Mouse (Mus musculus) skeletal muscle tissue, adult 2 months (tissue): Measurements from ENCODE around the gene Emilin3.
"Not testable (repeated sequence)": the region's sequence is repeated elsewhere in the genome, so short reads cannot be mapped to it uniquely, and the experiment has no call there.

Experiments
- DNase-seq: peaks from one replicate; pipeline ENCODE4 v3.0.0-alpha.2; 2012; ENCODE audit warnings: low read depth, low spot score

Emilin3 gene

GRCm38 (mm10) chr2:160912231-160912671, at the start of gene Emilin3:
TSS of gene Emilin3 (minus strand) at chr2:160912328.
- DNase-seq: no peak

- no peak for DNase-seq
These were observed 49.0 kb upstream of the Emilin3 start for GRCm38 (mm10) chr2:160960956-160961646.

GRCm38 (mm10) chr2:160959901-160960300, 47.8 kb upstream of the Emilin3 start:
- peak; percentile 32 for DNase-seq

GRCm38 (mm10) chr2:160958737-160959136, 46.6 kb upstream of the Emilin3 start:
- no peak for DNase-seq

GRCm38 (mm10) chr2:160957801-160958200, 45.7 kb upstream of the Emilin3 start:
- not testable (repeated sequence) for DNase-seq

GRCm38 (mm10) chr2:160957307-160957706, 45.2 kb upstream of the Emilin3 start:
- not testable (repeated sequence) for DNase-seq

- peak; percentile 48 for DNase-seq
These were observed 43.2 kb upstream of the Emilin3 start for GRCm38 (mm10) chr2:160955331-160955730.

GRCm38 (mm10) chr2:160954541-160954940, 42.4 kb upstream of the Emilin3 start:
- no peak for DNase-seq

- DNase-seq: no peak
These were observed 41.2 kb upstream of the Emilin3 start for GRCm38 (mm10) chr2:160953131-160953873.

GRCm38 (mm10) chr2:160951595-160951994, 39.5 kb upstream of the Emilin3 start:
- no peak for DNase-seq

- DNase-seq: no peak
These were observed 30.3 kb upstream of the Emilin3 start for GRCm38 (mm10) chr2:160942443-160942842.

- DNase-seq: no peak
These were observed 29.0 kb upstream of the Emilin3 start for GRCm38 (mm10) chr2:160940930-160941709.

- no peak for DNase-seq
These were observed 22.3 kb upstream of the Emilin3 start for GRCm38 (mm10) chr2:160934451-160934850.

- no peak for DNase-seq
These were observed 21.8 kb upstream of the Emilin3 start for GRCm38 (mm10) chr2:160933890-160934289.

- DNase-seq: peak; percentile 55
These were observed 20.9 kb upstream of the Emilin3 start for GRCm38 (mm10) chr2:160932981-160933380.

- DNase-seq: peak; percentile 82
These were observed 20.2 kb upstream of the Emilin3 start for GRCm38 (mm10) chr2:160932325-160932724.

- no peak for DNase-seq
These were observed 19.2 kb upstream of the Emilin3 start for GRCm38 (mm10) chr2:160931378-160931777.

GRCm38 (mm10) chr2:160925203-160925602, 13.1 kb upstream of the Emilin3 start:
- DNase-seq: peak; percentile 63

- no peak for DNase-seq
These were observed 9.2 kb upstream of the Emilin3 start for GRCm38 (mm10) chr2:160921285-160921684.

GRCm38 (mm10) chr2:160918930-160919215, 6.7 kb upstream of the Emilin3 start:
- no peak for DNase-seq

GRCm38 (mm10) chr2:160918154-160918929, 6.2 kb upstream of the Emilin3 start:
- DNase-seq: no peak

GRCm38 (mm10) chr2:160917313-160917712, 5.2 kb upstream of the Emilin3 start:
- no peak for DNase-seq
